Mouse (Mus musculus) forebrain, postnatal 0 days (tissue): ENCODE results near the gene Gsdma2. TPM values are rescaled to one million over a fixed set of nuclear protein-coding genes. Genes with fewer than 3 reads are reported as not detected.
"Not testable (repeated sequence)": the region's sequence is repeated elsewhere in the genome, so short reads cannot be mapped to it uniquely, and the experiment has no call there.

Experiments used
- ATAC-seq: fragments of 200-750 bp; cut with Nextera tagmentation; 2 replicates; pipeline ENCODE4 v1.8.0; 2017; ENCODE audit warnings: mild to moderate bottlenecking, moderate library complexity
- DNase-seq: peaks from one replicate; pipeline ENCODE4 v3.0.0-alpha.2; 2015
- H3K27ac ChIP-seq: fragments of 300-500 bp; sonication (generic); 2 replicates; pipeline ENCODE4 v1.5.1; 2014; ENCODE audit warnings: low read depth, mild to moderate bottlenecking, antibody characterized with exemption, low read length, moderate library complexity, mixed read lengths
- H3K27me3 ChIP-seq: fragments of 300-500 bp; sonication (generic); 2 replicates; pipeline ENCODE4 v1.6.1; 2014; ENCODE audit warnings: mild to moderate bottlenecking, low read length, mixed read lengths; ENCODE audit not compliant: insufficient read depth
- H3K36me3 ChIP-seq: fragments of 300-500 bp; sonication (generic); 2 replicates; pipeline ENCODE4 v1.6.1; 2014; ENCODE audit warnings: mild to moderate bottlenecking, moderate library complexity; ENCODE audit not compliant: insufficient read depth
- H3K4me1 ChIP-seq: fragments of 300-500 bp; sonication (generic); 2 replicates; pipeline ENCODE4 v1.6.1; 2014; ENCODE audit warnings: antibody characterized with exemption; ENCODE audit not compliant: insufficient read depth
- H3K4me2 ChIP-seq: fragments of 300-500 bp; sonication (generic); 2 replicates; pipeline ENCODE4 v1.6.1; 2014; ENCODE audit warnings: low read depth, mild to moderate bottlenecking, moderate library complexity
- H3K4me3 ChIP-seq: fragments of 300-500 bp; sonication (generic); 2 replicates; pipeline ENCODE4 v1.5.1; 2014; ENCODE audit warnings: low read depth, low read length, mixed read lengths
- H3K9ac ChIP-seq: fragments of 300-500 bp; sonication (generic); 2 replicates; pipeline ENCODE4 v1.6.1; 2014; ENCODE audit warnings: mild to moderate bottlenecking
- H3K9me3 ChIP-seq: fragments of 300-500 bp; sonication (generic); 2 replicates; pipeline ENCODE4 v1.6.1; 2016; ENCODE audit warnings: low read length
- CTCF ChIP-seq: sonication (generic); IDR thresholded peaks from 2 replicates; pipeline ENCODE4 v1.5.1; 2016; ENCODE audit warnings: antibody characterized with exemption, control low read depth, low read depth
- WGBS: fragments of 180-500 bp; shearing (Covaris S2); extraction: QIAGEN DNeasy Blood & Tissue Kit; methylation state at CpG from one replicate; pipeline ENCODE4 v1.1.7; 2014; 5-methylcytosine and 5-hydroxymethylcytosine counted together
- polyA plus RNA-seq: library from polyadenylated mRNA; unstranded; fragments of >200 nt; fragmentation: Nextera tagmentation; extraction: Ambion mirVana; gene quantifications from 2 replicates; pipeline ENCODE4 v1.2.1, GENCODE M21; 2015
- total RNA-seq: library from RNA; depleted of rRNA; stranded (reverse); fragments of >200 nt; gene quantifications from 2 replicates; pipeline ENCODE4 v1.2.3, GENCODE M21; 2014

Gene Gsdma2
- total and polyA plus RNA-seq, 2 experiments from 2014 or later, result 0.11 TPM; not detected in 1

DNA sequence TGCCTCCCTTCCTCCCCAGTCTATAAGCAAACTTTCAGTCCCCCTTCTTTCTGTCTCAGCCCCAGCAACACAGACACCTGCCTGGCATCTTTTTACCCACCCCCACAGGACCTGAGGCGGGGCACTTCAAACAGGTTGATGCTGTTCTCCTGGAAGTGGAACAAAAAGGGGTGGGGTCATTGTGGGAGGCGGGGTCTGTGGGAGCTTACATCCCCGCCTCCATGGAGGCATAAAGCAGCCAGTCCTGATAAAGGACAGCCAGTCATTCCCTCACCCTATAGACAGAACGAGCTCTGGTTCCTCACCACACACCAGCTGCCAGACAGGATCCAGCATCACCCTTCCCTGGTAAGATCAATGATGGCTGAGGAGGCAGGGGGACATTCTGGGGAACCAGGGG lies 17.5 kb downstream of the Gsdma2 start, which contains the start of gene Gsdma:
Gsdma (plus strand) TSS at position 261 of the 400 bp plus-strand sequence.
- 12% methylated on average over 4 of the region's 4 CpGs for WGBS
- Histone ChIP-seq H3K4me3 (no peak within 1 kb of the TSS), H3K9ac (no peak within 1 kb of the TSS), H3K9me3 (no peaks in the 10 kb centered on the region), H3K36me3 (no peaks in the 10 kb centered on the region), H3K4me1 (peaks cover 3% of the 10 kb centered on the region; the same call in 1 of the 2 replicates), H3K27me3 (no peaks in the 10 kb centered on the region), H3K4me2 (no peak within 1 kb of the TSS), H3K27ac (no peak within 1 kb of the TSS)
- no peak for TF ChIP-seq CTCF
- no peak for ATAC-seq
- DNase-seq, result no peak

DNA sequence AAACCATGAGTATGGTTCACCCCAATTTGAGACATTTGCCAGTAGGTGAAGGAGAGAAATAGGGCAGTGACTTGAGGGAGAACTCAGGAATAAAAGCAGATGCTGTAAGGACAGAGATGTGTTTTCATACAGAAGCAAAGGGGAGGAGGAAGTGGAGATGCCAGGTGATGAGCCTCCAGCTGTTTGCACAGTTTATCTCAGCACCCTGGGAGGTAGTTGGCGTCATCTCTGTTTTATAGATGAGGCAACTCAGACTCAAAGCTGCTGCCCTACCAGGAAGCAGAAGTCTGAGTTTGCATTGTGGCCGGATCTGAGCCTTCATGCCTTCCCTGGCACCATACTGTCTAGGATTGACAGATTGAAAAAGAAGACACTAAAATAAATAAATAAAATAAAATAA lies 22.4 kb downstream of the Gsdma2 start:
- no peaks in the 10 kb centered on the region for H3K9me3 ChIP-seq
- H3K27me3 ChIP-seq, result no peaks in the 10 kb centered on the region
- WGBS, result 68% methylated on average over 2 of the region's 2 CpGs
- H3K36me3 ChIP-seq, result no peaks in the 10 kb centered on the region
- DNase-seq, result no peak
- no peak overlapping the region for H3K4me3 ChIP-seq
- H3K4me2 ChIP-seq, result no peak overlapping the region
- ATAC-seq, result no peak
- H3K9ac ChIP-seq, result no peak overlapping the region
- no peak overlapping the region for H3K27ac ChIP-seq
- no peaks in the 10 kb centered on the region for H3K4me1 ChIP-seq
- no peak for TF ChIP-seq CTCF

DNA sequence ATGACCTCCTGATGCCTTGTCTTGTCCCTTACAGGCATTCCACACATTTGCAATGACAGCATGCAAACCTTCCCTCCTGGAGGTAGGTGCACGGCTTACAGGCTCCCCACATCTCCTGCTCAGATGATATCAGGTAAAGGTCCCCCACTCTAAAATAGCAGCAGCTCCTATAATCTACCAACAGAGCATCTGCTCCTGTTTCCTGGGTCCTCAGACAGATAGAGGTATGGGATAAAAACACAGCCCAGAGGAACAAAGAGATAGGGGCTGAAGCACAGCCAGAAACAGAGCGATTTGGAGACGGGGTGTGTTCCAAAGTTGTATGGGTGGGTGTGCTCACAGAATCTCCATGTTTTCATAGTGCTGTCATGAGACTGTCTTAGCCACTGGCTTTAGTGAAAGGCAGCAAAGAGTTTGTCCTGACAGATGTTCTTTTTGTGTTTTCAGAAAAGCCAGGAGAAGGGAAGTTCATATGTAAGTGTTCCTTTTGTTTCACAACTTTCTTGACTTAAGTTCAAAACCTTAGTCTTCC lies 24.8 kb downstream of the Gsdma2 start:
- ATAC-seq, result no peak
- Histone ChIP-seq H3K4me3 (no peak overlapping the region), H3K36me3 (no peaks in the 10 kb centered on the region), H3K4me1 (no peaks in the 10 kb centered on the region), H3K9ac (no peak overlapping the region), H3K9me3 (no peaks in the 10 kb centered on the region), H3K27me3 (no peaks in the 10 kb centered on the region), H3K4me2 (no peak overlapping the region), H3K27ac (no peak overlapping the region)
- DNase-seq, result no peak
- no peak for TF ChIP-seq CTCF
- 83% methylated on average over 3 of the region's 3 CpGs for WGBS

DNA sequence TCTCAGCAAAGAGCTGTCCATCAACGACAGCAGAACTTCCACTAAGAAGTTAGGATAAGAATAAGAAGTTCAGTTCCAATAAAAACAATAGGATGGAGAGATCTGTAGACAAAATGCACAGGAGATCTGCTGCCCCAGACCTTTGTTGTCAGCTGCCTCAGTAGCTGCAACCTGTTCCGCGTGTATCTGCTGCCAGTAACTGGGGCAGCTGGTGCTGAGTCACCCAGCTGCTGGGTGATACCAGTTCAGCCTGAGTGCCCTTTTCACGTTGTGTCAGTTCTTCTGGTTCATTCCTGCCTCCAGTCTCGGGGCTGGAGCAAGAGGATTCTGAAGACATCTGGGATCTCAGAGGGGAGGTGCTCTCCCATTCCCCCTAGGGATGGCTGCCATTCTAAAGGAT lies 25.3 kb downstream of the Gsdma2 start:
- no peaks in the 10 kb centered on the region for H3K9me3 ChIP-seq
- H3K4me2 ChIP-seq, result no peak overlapping the region
- DNase-seq (no peak), ATAC-seq (no peak)
- no peaks in the 10 kb centered on the region for H3K36me3 ChIP-seq
- no peak overlapping the region for H3K9ac ChIP-seq
- H3K27me3 ChIP-seq, result no peaks in the 10 kb centered on the region
- H3K4me1 ChIP-seq, result no peaks in the 10 kb centered on the region
- whole genome bisulfite sequencing, result 62% methylated on average over 5 of the region's 5 CpGs
- no peak for TF ChIP-seq CTCF
- H3K27ac ChIP-seq, result no peak overlapping the region
- no peak overlapping the region for H3K4me3 ChIP-seq

DNA sequence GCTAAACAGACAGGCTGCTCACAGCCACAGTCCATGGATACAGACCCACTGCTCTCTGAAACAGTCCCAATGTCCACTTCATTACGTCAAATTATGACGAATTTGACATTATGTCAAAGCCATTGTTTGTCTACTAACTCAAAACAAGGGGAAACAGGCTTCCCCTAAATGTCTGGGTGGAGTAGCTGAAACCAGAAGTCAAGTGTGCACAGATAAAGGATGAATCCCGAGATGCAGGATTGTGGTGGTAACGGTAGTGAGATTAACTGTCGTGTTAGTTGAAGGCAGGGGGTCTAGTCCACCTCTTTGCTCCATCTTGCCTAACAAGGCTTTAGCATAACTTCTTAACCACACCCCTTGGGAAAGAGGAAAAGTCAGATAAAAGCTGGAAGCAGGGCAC lies 25.9 kb downstream of the Gsdma2 start:
- Histone ChIP-seq H3K9ac (no peak overlapping the region), H3K27me3 (no peaks in the 10 kb centered on the region), H3K4me2 (no peak overlapping the region), H3K4me1 (no peaks in the 10 kb centered on the region), H3K36me3 (no peaks in the 10 kb centered on the region), H3K9me3 (no peaks in the 10 kb centered on the region), H3K27ac (no peak overlapping the region), H3K4me3 (no peak overlapping the region)
- ATAC-seq (no peak), DNase-seq (no peak)
- 90% methylated on average over 5 of the region's 5 CpGs for WGBS
- no peak for TF ChIP-seq CTCF

DNA sequence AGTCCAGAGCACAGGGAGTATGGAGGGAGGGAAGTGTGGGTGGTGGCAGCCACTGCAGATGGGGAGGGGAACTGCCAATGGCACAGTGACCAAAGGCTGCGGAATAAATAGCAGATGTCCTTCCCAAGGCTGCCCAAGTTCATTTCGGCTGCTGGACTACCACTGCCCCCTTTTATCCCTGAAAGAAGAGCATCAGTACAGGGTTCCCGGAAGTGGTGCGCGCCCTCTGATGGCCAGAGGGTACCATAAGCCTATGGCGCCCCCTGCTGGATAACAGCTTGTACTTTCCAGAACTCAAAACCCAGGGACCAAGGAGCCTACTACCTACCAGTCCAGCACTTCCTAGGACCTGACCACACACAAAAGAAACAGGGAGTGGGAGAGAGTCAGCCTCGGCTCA lies 26.6 kb downstream of the Gsdma2 start:
- WGBS, result 9% methylated on average over 6 of the region's 7 CpGs
- peak; percentile 56 for ATAC-seq
- not testable (repeated sequence) for H3K4me2 ChIP-seq, H3K27ac ChIP-seq, H3K4me3 ChIP-seq, H3K9me3 ChIP-seq, H3K9ac ChIP-seq, H3K27me3 ChIP-seq, H3K36me3 ChIP-seq, H3K4me1 ChIP-seq
- DNase-seq, result peak; percentile 62
- TF ChIP-seq CTCF, result peak; percentile 75

DNA sequence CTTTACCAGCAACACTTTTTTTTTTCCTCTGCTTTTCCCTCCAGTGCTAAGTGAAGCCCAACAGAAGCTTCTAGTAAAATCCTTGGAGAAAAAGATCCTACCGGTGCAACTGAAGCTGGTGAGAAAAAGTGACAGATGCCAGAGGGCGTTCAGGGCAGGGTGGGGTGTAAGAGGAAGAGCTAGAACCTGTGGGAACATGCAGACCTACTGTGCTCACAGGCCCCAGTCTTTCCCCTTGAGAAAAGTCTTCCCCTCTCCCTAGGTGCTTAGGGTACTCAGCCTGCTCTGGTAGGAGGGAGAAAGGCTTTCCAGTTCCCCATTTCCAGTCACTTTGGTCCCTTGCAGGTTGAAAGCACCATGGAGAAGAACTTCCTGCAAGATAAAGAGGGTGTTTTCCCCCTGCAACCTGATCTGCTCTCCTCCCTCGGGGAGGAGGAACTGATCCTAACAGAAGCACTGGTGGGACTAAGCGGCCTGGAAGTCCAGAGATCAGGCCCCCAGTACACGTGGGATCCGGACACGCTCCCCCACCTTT lies 29.3 kb downstream of the Gsdma2 start:
- Histone ChIP-seq H3K9ac (no peak overlapping the region), H3K4me1 (no peaks in the 10 kb centered on the region), H3K27me3 (no peaks in the 10 kb centered on the region), H3K27ac (no peak overlapping the region), H3K4me3 (no peak overlapping the region), H3K9me3 (no peaks in the 10 kb centered on the region), H3K36me3 (no peaks in the 10 kb centered on the region), H3K4me2 (no peak overlapping the region)
- TF ChIP-seq CTCF, result no peak
- DNase-seq (no peak), ATAC-seq (no peak)
- WGBS, result 61% methylated on average over 7 of the region's 7 CpGs
